Mouse (Mus musculus) skeletal muscle tissue, adult 2 months (tissue): ENCODE measurements around the gene Mettl18.
A peak's percentile ranks its signal among the peaks of the same experiment; 100 is the strongest.
"Not testable (repeated sequence)": the region's sequence is repeated elsewhere in the genome, so short reads cannot be mapped to it uniquely, and the experiment has no call there.

Experiments used
- DNase-seq: peaks from one replicate; pipeline ENCODE4 v3.0.0-alpha.2; 2012; ENCODE audit warnings: low read depth, low spot score

Mettl18 gene

GRCm38 (mm10) chr1:163994721-163995608 lies at the start of gene Mettl18, which contains the start of gene BC055324:
Gene Mettl18, plus strand, starts transcription at chr1:163994889.
Gene BC055324, minus strand, starts transcription at chr1:163994796.
- peak; percentile 86 for DNase-seq

- DNase-seq = no peak
Observed at GRCm38 (mm10) chr1:163953396-163953795, 41.3 kb upstream of the Mettl18 start.

GRCm38 (mm10) chr1:163958036-163958435 lies 36.7 kb upstream of the Mettl18 start:
- DNase-seq = no peak

DNA sequence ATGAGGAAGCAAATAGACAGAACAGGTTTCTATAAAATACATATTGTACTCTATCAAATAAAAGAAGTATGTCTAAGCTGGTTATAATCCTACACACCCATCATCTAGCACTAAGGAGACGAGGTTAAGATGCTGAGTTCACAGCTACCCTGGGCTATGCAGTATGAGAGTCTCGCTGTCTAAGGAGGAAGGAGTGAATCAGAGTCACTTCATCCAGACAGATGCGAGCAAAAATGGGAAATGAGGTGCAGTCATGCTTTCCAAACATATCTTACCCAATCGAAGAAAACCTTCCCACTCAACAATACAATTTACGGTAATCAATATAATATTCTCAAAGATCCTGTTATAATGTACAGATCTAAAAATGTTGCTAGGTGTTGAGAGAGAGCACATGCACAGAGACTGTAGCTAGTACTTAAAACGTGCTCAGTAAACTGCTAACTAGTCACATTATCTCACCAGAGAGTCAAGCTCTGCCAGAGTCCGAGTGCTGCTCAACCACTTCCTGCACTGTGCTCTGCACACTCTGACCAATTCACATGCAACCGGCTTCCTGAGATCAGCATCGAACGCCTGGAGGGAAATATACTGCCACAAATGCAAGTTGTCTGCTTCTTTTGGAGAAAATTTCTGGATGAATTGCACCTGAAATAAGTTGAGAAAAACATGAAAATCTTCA lies 30.5 kb upstream of the Mettl18 start:
- no peak for DNase-seq

DNA sequence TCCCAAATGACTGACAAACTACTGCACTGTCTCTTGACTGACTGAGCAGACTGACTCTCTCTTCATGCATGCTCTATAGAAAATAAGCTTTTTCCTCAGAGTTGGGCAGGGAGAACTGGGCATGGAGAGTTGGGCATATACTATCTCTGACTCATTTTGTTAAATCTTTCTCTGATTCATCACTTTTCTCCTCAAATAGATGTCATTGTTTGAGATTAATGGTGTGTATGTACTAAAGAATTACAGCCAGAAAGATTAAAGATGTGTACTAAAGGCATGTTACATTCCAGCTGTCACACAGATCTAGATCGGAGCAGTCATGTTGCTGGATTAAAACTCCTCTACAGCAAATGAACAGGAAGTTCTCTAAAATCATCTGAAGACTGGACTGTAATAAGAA lies 20.2 kb upstream of the Mettl18 start:
- no peak for DNase-seq

DNA sequence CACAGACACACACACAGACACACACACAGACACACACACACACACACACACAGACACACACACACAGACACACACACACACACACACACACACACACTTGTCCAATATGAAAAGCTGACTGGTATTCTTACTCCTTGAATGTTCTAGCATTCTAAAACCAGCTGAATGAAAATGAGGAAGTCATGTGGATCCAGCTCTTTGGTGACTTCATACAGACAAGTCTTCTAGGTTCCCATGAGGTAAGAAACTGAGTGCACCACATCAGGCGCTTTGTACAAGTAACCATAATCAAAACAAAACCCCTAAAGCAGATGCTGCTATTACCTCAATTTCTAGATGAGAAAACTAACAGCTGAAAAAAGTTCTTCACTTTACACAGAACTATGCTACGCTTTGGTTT lies 19.6 kb upstream of the Mettl18 start:
- DNase-seq = no peak

GRCm38 (mm10) chr1:163976515-163976914 lies 18.2 kb upstream of the Mettl18 start:
- no peak for DNase-seq

- DNase-seq = no peak
Observed at GRCm38 (mm10) chr1:163992371-163992770, 2.3 kb upstream of the Mettl18 start.

DNA sequence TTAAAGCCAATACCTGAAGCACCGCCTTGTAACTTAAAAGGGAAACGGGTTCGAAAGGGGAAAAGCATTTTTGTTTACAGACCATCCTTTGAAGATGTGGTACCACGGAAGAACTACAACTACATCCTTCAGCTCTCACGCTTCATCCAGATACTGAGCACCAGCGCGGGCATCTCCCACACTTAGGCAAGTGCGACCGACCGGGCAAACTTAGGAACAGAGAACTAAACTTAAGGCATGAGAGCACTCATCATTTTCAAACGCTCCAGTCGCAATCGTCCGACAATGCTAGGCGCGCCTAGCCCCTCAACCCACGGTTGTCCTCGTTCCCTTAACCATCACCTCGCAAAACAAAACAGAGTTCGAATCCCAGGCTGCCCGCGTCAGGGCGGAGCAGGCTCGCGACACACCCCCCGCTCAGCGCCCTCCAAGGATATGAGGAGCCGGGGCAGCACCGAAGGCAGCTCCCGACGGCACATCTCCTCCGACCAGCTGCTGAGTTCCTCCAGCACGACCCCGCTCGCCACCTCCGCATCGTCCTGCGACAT lies 442 bp upstream of the Mettl18 start:
- no peak for DNase-seq

- no peak for DNase-seq
Observed at GRCm38 (mm10) chr1:163995609-163995913, 872 bp downstream of the Mettl18 start.

DNA sequence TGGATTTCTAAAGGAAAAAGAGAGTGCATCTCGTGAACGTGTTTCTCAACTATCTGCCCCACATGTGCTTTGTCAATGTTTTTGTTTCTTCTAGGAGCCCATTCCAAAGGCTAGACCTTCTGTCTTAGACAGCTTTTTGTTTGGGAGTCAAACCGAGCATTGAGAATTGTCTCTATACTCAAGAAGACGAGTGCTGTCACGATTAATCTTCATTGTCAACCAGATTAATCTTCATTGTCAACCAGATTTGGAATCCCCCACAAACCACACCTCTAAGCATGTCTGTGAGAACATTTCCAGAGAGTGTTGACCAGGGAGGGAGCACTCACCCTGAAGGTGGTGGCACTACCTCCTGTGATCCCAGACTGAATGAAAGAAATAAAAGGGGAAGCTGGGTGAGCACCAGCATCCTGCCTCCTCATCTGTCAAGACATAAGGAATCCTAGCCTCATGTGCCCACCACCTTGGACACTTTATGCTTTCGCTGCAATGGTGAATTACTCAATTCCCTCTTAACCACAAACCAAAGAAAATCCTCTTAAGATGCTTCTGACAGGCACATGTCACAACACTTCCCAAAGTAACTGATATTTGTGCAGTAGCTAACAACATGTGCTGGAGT lies 7.3 kb downstream of the Mettl18 start:
- no peak for DNase-seq

GRCm38 (mm10) chr1:164004311-164004710 lies 9.6 kb downstream of the Mettl18 start:
- DNase-seq = no peak

DNA sequence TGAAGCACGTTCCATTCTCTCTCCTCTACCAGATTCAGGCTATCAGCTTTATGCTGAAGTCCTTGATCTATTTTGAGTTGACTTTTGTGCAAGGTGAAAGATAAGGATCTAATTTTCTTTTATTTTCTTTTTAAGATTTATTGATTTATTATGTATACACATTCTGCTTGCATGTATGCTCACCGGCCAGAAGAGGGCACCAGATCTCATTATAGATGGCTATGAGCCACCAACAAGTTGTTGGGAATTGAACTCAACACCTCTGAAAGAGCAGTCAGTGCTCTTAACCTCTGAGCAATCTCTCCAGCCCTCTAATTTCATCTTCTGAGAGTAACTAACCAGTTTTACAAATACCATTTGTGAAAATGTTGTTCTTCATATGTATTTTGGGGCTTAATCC lies 14.5 kb downstream of the Mettl18 start:
- DNase-seq = no peak

DNA sequence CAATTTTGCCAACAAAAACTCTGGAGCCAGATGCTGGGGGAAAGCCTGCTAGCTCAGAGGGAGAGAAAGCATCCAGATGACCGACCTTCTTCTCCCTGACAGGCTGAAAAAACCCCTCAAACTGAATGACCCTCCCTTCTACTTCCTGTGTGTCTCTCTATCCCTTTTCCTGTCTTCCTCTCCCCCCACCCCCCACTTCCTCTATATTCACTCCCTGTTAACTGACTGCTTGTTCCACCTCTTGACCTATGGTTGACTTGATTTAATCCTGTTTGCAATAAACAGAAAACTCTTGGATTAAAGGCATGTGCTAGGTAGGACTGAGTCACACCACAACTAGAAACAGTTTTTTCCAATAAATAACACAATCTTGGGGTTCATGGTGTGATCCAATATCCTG lies 19.9 kb downstream of the Mettl18 start:
- DNase-seq = no peak

DNA sequence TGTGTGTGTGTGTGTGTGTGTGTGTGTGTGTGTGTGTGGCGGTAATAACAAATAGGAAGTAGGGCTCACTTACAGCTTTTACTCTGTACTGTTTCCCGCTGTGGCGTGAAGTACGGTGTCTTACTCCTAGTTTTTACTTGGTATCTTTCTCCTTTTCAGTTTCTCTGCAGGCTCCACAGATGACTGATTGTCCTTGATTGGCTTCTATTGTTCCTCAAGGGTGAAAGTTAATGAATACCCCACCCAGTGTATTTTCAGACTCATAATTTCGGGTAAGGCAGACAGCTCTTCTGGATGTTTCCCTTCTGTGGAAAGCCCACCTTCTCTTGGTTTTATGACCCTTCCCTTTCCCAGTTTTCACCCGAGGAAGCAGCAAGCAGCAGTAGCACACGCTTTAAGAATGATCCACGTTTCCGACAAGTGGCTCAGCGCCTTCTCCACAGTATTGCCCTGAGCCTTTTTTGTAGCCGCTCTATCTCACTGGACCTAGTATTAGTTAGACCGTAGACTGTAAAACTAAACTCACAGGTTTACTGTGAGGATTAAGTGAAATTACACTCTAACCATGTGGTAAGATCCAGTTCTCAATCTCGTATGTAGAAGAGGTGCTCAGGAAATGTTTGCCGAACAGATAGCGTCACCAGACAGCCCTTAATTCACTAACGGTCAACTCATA lies 23.7 kb downstream of the Mettl18 start:
- DNase-seq = no peak

DNA sequence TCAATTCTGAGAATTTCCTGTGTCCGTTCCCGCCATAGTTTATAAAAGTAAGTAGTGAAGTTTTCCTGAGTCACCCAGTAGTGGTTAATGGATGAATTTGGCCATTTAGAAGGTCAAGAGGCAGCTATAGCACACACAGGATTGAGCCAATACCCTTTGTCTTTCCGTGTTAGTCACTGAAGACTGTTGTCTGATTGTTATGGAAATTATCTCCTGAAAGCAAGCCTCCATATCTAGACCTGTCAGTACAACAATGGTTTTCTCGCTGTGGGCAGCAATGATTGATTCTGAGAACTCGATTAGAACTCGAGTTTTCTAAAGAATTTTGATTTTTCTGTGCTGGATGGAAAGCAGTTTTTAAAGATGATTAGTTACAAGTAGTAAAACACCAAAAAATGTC lies 25.1 kb downstream of the Mettl18 start:
- no peak for DNase-seq

DNA sequence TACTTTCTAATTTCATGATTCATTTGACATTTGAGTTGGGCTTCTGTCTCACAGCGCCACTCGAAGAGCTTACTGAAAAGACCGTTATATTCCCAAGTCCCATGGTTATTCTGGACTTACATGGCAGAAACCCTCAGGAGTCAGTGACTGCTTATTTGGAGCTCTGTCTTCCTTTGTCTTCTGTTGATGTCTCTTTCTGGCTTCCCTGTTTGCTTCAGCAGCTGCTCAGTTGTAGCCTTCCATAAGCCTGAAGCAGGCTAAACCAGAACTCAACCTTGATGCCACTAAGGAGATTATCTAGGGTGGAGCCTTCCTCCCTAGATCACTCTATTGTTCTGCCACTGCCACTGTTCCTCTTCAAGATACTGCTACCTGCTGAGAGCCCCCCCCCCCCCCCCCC lies 26.1 kb downstream of the Mettl18 start:
- DNase-seq = not testable (repeated sequence)

GRCm38 (mm10) chr1:164022106-164022505 lies 27.4 kb downstream of the Mettl18 start:
- not testable (repeated sequence) for DNase-seq

DNA sequence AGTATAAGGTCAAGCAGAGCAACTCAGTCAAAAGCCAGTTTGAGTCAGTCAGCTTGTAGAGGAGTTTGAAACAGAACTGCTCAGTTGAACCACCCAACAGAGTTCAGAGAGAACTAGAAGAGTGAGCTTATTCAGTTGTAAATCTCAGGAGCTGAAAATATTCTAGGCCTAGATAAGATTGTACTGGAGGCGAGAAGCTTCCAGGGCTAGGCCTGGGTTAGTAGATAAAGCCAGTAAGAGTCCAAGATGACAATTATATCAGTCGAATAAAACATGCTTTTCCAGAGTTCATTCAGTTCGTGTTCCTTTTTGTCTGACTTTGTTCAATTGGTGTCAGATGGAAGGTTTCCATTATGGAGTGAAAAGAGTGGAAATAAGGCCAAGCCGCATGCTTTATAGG lies 31.0 kb downstream of the Mettl18 start:
- no peak for DNase-seq

- DNase-seq = no peak
Observed at GRCm38 (mm10) chr1:164027416-164027815, 32.7 kb downstream of the Mettl18 start.

- no peak for DNase-seq
Observed at GRCm38 (mm10) chr1:164040385-164041135, 45.9 kb downstream of the Mettl18 start.
